Mouse (Mus musculus) MEL (cell line): ENCODE data around the gene Phf1.

Experiments used
- CTCF ChIP-seq, 3 experiments: IDR thresholded peaks in 2 of 3; conservative IDR thresholded peaks in 1 of 3; 2 replicates each; pipeline ENCODE4 v1.5.1; 2011 to 2012; ENCODE audit warnings: low read length in 3 of 3, low read depth in 2 of 3, mild to moderate bottlenecking in 2 of 3, improper control_type of control experiment in 1 of 3, inconsistent platforms in 1 of 3, mixed read lengths in 1 of 3, moderate library complexity in 1 of 3; ENCODE audit not compliant: control insufficient read depth in 1 of 3, insufficient read depth in 1 of 3, poor library complexity in 1 of 3, severe bottlenecking in 1 of 3
- MAX ChIP-seq: IDR thresholded peaks from 2 replicates; pipeline ENCODE4 v1.6.1; 2011; ENCODE audit warnings: low read length, improper control_type of control experiment
- USF1 ChIP-seq: IDR thresholded peaks from 2 replicates; pipeline ENCODE4 v1.6.1; 2014; ENCODE audit warnings: low read depth, mild to moderate bottlenecking, inconsistent platforms, low read length, improper control_type of control experiment, moderate library complexity

DNA sequence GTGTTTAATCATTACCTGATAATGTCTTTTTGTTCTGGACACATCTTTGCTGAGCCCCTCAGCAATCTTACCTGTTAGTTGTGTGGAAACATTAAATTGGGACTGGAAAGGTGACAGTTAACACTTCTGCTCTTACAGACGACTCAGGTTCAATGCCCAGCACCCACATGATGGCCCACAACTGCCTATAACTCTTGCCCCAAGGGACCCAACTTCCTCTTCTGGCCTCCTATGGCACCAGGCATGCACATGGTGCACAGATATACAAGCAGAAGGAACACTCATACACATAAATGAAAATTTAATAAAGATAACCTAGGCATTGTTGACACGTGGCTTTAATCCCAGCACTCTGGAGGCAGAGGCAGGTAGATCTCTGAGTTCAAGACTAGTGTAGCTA is 46.6 kb downstream of the Phf1 start:
- TF ChIP-seq USF1 (no peak), MAX (no peak; the same call in 1 of the 2 replicates), CTCF (IDR thresholded peaks at IDR 0.05 in 2 of 3, conservative IDR thresholded peaks at IDR 0.05 in 1 of 3; ENCODE audit: control insufficient read depth in 1 of 3, insufficient read depth in 1 of 3, low read depth in 2 of 3, low read length in 3 of 3, poor library complexity in 1 of 3, severe bottlenecking in 1 of 3) (no peak)
